Mouse (Mus musculus): ENCODE measurements around the gene Rex1bd.

The Rex1bd gene

DNA sequence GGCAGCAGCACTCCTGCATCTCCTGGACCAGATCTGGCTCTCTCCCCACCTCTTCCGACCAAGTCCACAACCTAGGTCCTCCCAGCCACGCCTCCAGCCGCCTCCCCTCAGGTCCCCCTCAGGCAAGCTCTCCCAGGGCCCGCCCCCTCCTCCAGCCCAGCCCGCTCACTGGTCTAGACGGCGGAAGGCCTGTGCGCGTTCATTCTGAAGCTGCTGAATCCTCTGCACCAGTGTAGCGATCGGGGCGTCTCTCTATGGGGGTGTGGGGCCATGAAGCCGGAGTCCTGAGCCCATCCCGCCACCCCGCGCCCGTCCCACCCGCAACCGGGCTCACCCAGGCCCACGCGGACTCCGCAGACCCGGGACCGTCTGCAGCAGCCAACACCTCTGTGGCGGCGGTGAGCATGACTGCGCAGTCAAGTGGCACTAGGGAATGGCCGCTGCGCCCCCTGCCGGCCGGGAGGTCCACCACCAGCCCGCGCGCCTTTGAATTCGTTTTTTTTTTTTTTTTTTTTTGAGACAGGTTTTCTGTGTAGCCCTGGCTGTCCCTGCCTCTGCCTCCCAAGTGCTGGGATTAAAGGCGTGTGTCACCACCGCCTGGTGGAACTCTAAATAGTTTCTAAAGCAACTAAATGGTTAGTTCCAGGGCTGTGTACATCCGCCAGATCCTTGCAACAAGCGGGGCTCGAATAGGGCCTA, at the start of gene Rex1bd:
Rex1bd (minus strand) TSS at position 425 of the 699 bp plus-strand sequence.
- DNase-seq (ENCODE audit: low spot score) = peak; percentile 93

DNA sequence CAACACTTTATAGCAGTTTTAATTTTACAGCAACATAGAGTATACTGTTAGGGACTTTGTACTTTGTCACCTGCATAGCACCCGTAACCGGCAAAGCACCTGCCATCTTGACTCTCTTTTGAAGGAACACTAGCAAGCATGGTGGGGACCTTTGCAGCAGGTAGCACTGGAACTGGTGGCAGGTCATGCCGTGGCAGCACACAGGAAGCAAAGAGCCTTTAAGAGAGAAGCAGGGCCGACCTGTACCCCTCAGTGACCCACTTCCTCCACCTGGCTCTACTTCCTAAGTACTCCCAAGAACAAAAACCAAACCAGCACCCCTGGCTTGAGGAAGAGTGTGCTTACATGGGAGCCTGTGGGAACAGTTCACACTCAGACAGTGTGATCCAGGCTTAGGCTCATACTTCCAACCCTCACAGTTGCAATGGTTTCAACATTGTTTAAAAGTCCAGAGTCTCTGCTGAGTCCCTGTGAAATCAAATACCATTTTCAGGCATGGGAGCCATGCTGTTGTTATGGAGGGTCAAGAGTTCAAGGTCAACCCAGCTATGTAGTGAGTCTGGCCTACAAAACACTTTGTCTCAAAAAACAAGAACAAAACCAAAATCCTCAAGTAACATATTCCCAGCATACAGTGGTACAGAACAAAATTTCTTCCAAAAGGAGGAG, 48.7 kb upstream of the Rex1bd start:
- DNase-seq (ENCODE audit: low spot score) = no peak

DNA sequence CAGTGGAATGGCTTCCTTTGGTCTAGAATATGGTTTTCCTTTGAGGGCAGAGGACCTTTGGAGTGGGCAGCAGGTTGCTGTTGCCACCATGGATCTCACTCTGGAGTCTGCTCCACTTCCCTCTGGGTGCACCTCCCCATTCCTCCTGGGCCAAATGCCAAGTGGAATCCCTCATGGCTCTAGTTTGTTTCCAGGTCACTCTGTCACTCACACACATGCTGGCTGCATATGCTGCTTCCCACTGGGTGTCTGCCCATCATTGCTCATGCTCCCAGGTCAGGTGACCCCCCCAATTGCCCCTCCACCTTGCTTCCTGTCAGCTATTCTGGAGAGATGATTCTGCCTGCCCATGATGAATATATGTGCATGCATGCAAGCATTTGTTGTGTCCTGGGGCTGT, 47.2 kb upstream of the Rex1bd start:
- DNase-seq (ENCODE audit: low spot score) = peak; percentile 58

DNA sequence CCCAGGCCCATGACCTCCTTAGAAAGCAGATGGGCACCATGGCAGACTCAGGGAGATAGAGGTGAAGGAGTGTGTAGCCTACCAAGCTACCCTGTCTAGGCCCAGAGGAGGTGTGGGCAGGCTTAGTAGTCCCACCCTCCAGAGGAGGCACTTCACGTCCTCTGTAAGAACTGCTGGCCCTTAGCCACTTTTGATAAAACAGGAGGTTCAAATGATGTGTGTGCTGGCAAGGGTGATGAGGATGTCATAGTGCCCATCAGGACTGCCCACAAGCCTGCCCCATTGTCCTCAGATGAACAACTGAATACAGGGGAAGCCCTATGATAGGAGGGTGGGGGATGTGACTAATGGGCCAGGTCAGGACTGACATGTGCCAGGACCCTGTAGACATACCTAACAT, 46.3 kb upstream of the Rex1bd start:
- DNase-seq (ENCODE audit: low spot score) = no peak

DNA sequence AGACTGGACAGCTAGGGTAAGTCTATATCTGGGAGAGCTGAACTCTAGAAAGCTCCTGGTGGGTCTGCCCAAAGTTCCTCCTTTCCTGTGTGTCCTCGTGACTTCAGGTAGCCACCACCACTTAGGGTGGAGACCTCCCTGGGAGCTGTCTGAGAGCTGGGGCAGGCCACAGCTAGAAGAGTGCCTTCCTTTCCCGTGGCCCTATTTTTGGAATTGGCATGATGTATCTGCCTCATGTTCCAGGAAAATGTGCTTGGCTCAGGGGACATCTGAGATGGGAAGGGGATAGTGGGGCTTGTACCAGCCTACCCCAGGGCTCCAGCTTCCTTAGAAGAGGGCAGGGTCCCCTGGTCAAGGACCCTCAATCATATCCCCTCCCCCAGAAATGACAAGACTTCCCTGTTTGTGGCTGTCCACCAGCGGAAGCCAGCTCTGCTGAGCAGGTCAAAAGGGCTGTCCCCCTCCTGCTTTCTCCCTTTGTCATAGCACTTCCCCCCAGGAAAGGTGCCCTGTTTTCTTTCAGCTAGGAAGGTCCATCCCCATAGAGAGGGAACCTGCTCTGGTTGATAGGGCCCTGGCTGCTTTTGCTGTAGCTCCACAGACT, 45.1 kb upstream of the Rex1bd start:
- no peak for DNase-seq (ENCODE audit: low spot score)

DNA sequence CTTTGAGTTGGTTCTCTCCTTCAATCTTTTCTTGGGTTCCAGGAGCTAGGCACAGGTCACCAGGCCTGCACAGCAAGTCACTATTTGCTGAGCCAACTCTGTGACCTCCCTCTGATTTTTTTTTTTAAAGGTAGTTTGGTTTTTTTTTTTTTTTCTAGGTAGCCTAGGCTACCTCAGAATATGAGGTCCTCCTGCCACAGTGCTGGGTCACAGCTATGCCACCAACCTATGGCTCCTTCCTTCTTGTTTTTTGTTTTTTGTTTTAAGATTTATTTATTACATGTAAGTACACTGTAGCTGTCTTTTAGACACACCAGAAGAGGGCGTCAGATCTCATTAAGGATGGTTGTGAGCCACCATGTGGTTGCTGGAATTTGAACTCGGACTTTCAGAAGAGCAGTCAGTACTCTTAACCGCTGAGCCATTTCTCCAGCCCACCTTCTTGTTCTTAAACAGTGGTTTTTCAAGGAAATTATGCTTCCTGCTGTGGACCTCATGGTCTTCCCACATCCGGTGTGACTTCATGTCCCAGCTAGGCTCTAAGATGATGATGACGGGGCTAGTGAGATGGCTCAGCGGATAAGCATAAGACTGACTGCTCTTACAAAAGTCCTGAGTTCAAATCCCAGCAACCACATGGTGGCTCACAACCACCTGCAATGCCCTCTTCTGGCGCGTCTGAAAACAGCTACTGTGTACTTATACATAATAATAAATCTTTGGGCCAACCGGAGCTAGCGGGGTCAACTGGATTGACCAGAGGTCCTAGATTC, 43.0 kb upstream of the Rex1bd start:
- no peak for DNase-seq (ENCODE audit: low spot score)

DNA sequence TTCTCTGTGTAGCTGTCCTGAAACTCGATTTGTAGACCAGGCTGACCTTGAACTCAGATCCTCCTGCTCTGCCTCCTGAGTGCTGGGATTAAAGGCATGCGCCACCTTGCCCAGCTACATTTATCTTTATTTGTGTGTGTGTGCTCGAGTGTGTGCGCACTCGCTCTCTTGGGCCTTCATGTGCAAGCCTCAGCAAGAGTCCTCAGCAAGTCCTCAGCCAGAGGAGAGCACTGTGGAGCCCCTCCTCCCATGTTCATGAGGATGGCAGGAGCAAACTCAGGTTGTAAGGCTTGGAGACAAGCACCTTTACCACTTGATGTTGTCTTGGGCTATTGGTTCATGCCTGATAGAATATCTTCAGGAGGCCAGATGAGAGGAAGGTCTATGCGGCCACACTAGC, 41.2 kb upstream of the Rex1bd start:
- DNase-seq (ENCODE audit: low spot score) = no peak

DNA sequence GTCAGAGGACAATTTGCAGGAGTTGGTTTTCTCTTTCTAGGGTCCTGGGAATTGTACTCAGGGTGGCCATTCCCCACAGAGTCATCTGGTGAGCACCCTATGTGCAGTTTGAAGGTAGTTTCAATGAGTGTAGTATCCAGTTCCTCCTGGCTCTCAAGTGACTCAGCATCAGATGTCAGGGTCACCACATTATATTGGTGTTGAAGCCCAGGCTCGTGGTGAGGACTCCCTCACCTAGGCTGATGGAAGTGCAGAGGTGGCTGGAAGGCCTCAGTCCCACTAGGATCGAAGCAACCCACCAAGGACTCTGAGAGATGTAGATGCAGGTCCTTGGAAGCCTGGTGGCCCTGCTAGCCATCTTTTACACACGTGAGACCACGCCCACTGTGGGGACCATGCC, 39.9 kb upstream of the Rex1bd start:
- DNase-seq (ENCODE audit: low spot score) = no peak

DNA sequence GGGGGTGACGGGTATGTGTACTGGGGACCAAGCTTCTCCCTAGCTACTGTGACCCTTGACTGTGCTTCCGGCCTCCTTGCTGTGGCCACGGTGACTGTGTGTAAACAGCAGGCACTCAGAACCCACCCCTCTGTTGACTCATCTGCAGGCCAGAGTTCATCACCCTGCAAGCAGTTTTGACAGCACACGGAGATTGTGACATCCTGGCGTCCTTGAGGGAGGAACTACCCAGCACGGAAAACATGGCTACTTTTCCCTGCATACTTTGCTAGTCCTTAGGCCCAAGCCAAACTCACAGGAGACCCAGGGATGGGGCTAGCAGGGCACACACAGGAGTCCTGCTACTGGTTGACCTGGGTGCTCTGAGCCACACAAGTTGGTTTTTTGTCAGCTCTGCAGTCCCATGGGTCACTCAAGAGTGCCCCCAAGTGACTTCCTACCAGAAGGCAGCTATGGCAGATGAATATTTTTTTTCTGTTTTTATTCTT, 37.7 kb upstream of the Rex1bd start:
- peak; percentile 45 for DNase-seq (ENCODE audit: low spot score)

DNA sequence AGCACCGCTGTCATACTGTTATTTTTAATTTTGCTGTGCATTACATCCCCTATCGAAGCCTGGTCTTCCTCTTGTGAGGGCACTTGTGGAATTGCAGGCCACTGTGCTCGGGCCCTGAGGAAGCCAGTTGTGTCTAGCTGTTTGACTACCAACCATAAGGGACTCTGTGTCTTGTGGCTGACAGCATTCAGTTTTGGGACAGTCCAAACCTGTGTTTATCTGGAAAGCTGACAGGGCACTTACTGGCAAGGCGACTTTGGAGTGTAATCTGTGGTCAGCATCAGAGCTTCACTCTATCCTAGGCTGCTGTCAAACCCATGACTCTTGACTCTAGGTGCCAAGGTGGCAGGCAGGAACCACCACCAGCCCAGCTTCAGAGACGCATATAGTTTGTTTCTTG, 34.5 kb upstream of the Rex1bd start:
- no peak for DNase-seq (ENCODE audit: low spot score)

DNA sequence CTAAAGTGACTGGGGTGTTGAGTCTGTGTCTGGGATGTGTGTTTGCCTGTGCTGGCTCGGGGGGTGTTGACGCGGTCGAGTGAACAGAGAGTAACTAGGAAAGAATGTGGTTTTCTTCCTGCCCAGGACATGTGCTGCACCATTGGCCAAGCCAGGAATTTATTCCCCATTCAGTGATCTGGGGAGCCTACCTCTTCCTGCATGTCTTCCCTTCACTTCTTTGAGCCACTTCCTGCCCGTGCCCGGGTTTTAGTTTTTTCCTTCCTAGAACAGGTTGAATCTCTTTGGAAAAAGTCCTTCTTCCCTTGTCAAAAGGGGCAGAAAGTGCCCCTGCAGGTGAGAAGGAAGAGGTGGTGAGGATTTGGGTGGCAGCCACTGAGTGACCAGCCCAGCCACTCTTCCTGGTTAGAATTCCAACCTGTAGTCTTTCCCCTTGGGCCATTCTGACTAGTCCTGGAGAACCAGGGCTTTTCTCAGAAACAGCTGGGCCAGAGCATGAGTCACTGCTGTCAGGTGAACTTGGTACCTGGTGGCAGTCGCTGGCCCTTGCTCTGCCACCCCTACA, 34.0 kb upstream of the Rex1bd start:
- DNase-seq (ENCODE audit: low spot score) = no peak

DNA sequence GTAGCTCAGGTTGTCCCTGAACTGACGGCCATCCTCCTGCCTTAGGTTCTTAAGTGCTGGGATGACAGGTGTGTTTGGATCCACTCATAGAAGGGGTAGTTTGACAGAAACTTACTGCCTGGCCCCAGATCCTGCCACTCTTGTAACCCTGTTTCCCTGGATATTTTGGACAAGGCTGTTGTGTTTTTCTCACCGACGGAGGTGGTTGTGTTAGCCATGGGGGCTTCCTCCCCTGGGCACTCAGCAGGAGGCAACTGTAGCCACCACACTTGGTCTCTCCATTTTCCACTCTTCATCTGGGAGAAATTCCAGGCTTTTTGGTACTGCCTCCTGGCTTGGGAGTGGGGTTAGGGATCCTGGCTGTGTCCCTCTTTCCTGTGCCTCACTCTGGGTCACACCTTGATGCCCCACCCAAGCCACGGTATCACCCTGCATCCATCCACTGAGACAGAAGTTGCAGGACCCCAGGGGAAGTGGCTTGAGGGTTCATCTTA, 33.5 kb upstream of the Rex1bd start:
- DNase-seq (ENCODE audit: low spot score) = no peak

DNA sequence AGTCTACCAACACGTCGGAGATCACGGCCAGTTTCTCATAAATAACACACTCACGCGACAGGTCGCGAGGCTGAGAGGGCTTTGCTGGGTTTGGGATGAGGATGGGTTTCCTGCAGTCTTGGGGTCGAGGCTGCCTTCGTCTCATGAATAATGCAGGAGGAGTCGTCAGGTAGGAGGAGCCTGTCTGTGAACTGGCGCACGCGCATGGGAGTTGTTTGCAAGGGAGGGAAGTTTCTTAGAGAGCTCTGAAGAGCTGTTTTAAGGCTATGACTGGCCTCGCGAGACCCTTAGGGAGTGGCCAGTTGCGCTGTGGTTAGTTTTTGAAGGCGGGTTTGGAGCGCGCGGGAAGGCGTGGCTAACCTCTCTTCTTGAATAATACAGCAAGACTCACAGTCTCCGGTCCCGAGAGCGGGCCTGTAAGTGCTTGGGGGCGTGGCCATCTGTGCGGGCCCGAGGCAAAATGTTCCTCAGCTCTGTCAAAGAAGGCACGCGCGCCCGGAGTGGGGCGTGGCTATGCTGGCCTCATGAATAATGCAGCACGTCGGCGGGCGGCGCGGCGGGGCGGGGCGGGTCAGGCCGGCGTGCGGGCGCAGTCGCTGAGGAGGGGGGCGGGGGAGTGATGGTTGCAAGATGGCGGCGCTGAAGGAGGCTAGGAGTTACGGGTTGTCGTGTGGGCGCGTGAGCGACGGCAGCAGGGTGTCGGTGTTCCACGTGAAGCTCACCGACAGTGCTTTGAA, 32.7 kb upstream of the Rex1bd start, which contains the start of gene Ell:
Ell (plus strand) TSS at position 381 of the 737 bp plus-strand sequence.
- DNase-seq (ENCODE audit: low spot score) = peak; percentile 100

DNA sequence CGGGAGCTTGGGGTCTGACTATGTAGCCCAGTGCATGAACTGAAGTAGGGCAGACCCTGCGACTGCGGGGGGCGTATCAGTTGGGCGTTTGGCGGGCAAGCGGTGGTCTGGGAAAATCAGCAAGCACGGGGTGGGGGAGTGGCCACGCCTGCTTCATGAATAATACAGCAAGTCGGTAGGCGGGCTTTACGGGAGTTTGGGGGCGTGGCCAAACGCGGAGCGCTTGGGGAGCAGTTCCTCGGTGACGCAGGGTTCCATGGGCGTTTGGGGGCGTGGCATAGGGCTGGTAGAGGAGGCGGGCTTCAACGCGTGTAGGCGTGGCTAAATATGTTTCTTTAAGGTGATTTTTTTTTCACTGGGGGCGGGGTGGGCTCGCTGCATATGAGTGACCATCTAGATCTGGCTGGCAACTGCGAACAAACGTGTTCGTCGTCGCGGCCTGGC, 32.1 kb upstream of the Rex1bd start:
- peak; percentile 99 for DNase-seq (ENCODE audit: low spot score)

DNA sequence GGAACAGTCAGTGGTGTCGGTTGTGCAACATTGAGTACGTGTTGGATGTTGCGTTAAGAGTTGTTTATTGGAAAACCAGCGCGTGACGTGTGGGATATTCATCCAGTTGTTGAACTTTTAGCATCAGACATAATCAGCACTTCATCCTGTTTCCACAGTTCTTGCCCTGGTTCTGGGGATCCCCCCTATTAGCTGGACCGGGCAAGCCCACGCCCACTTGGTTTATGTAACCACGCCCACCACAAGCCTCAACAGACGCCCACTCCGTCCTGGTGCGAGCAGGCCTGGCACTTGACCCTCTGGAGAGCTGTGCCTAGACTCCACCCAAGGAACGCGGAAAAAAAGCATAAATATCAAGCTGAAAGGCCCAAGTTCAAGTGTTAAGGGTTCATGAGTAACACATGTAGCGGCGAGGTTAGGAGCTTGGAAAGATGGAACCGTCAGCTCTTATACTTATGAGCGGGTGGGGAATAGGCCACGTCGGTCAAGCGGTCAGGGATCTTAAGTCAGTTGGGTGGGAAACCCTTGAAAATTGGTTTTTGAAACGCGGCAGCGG, 31.6 kb upstream of the Rex1bd start:
- peak; percentile 66 for DNase-seq (ENCODE audit: low spot score)

DNA sequence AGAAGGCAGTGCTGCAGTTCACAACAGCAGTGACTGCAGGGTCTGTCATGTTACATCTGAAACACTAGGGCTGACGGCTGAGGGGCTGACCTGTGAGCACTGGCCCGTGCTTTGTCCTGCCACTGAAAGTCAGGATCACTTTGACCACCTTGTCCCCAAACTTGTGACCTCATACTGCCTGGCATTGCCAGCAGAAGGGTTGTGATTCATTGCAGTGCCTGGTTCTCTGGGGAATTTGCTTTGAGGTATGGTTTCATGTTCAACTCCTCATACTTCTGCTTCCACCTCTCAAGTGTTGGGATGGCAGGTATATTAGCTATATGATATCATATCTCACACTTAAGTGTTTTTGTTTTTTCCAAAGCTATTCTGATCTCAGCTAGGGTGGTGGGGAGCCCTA, 29.1 kb upstream of the Rex1bd start:
- no peak for DNase-seq (ENCODE audit: low spot score)

DNA sequence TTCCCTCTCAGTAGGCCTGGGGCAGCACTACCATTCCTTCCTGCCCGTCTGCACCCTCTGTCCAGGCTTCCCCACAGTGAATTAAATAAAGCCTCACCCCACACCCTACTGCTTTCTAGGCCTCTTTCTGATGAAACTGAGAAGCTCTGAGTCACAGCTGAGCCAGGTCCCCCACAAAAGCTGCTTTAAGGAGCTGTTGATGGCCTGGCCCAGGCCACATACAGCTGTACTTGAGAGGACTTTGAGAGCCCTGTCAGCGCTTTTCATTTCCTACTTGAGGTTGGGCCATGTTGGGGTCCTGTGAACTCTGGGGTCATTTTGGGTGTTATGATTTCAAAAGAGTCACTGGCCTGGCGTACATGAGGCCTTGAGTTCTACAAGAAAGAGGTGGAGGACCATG, 28.7 kb upstream of the Rex1bd start:
- no peak for DNase-seq (ENCODE audit: low spot score)

DNA sequence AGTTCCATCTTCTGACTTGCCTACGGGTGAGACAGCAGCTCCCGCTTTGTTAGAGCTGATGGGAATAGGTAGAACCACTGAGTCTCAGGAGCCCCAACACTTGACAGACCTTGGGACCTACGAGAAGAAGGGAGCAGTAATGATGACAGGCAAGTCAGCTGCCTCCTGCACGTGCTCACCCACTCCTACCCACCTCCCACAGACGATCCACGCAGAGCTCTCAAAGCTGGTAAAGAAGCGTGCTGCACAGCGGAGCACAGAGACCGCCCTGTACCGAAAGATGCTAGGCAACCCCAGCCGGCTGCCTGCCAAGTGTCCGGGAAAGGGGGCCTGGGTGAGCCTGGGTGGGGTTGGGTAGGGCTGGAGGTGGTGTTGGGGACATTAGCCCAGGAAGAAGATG, 27.7 kb upstream of the Rex1bd start:
- DNase-seq (ENCODE audit: low spot score) = no peak

DNA sequence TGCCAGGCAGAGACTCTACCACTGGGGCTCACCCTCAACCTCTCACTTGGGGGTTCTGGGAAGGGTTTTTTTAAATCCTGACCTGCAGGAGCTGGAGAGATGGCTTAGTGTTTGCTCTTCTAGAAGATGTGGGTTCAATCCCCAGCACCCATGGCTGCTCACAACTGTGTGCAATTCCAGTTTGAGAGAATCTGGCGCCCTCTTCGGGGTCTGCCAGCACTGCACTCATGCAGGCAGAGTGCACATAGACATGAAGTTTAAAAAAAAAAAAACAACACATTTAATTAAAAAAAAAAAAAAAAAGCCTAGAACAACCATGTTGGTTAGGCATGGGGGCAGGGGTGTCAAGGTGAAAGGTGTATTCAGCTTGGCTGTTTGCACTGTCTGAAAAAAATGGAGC, 23.8 kb upstream of the Rex1bd start:
- DNase-seq (ENCODE audit: low spot score) = no peak

DNA sequence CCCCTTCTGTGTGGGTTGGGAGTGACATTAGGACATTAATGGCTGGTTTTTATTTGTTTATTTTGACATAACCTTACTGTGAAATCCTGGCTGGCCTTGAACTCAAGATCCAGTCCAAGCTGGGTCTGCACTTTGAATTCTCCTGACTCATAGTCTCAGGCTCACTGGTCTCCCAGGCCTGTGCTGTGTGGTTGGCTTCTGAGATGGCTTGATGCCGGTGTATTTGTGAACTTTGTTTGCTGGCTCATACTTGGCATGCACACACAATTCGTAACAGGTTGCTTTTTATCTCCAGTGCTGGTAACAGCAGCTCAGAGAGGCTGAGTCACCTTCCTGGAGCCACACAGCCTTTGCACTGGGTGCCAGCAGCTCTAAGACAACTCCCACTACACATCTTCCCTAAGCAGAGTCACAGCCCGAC, 23.2 kb upstream of the Rex1bd start:
- DNase-seq (ENCODE audit: low spot score) = no peak

DNA sequence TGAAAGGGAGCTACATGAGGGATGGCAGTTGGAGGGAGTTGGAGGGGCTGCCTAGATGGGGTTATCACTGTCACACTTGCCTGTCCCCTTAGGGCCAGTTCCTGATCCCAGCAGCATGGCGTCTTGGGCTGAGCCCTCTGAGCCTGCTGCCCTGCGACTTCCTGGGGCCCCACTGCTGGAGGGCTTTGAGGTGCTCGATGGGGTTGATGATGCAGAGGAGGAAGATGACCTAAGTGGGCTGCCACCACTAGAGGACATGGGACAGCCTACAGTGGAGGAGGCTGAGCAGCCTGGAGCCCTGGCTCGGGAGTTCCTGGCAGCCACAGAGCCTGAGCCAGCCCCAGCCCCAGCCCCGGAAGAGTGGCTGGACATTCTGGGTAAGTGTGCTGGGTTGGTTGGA, 22.7 kb upstream of the Rex1bd start:
- DNase-seq (ENCODE audit: low spot score) = no peak
